Mouse (Mus musculus): Measurements from ENCODE around the gene 1810046K07Rik. TPM values are rescaled to one million over a fixed set of nuclear protein-coding genes. Genes with fewer than 3 reads are reported as not detected.

Gene 1810046K07Rik
- total and polyA plus RNA-seq, 2 experiments from 2014 or later = not detected

DNA sequence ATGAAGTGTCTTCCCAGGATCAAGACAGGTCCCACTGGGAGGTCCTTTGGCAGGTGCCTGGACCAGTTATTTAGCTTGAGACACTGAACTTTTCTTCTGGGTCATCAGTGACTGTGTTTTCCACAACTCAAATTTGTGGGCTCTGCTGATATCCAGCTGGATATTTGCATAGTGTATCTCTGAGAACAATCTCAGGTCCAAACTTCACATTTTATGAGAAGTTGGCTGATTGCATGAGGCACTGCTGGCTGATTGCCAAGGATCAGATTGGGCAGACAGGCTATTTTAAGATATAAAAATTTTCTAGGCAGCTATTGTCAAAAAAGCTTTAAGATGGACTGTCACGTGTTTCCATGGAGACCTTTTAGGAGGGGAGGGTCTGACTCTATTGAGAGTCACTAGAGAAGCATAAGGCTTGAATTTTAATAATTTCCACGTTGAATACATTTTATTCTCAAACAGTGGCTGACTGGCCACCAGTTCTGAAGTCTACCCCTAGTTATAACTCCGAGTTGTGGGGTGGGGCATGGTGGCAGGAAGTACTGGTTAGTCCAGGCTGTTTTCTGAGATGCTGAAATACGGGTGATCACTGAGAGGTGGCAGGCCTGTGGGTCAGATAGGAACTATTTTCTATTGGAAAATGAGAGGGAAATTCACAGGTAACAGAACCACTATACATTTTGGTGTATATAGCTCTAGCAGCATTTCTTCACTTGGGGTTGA is 71.8 kb downstream of the 1810046K07Rik start:
- H3K9me3 ChIP-seq (ENCODE audit: low read length) = no peaks in the 10 kb centered on the region
- H3K36me3 ChIP-seq (ENCODE audit: insufficient read depth) = no peaks in the 10 kb centered on the region
- ATAC-seq (no peak), DNase-seq (peak; percentile 13)
- no peak overlapping the region for H3K4me3 ChIP-seq (ENCODE audit: low read depth, low read length)
- H3K27ac ChIP-seq (ENCODE audit: low read depth, low read length) = no peak overlapping the region
- no peaks in the 10 kb centered on the region for H3K4me1 ChIP-seq (ENCODE audit: insufficient read depth)
- no peak overlapping the region for H3K4me2 ChIP-seq (ENCODE audit: low read depth)
- WGBS = 61% methylated on average over 4 of the region's 4 CpGs
- H3K27me3 ChIP-seq (ENCODE audit: insufficient read depth, low read length) = no peaks in the 10 kb centered on the region
- H3K9ac ChIP-seq = no peak overlapping the region
- no peak for TF ChIP-seq CTCF (IDR thresholded peaks at IDR 0.05; ENCODE audit: low read depth)

Other genes starting within 250 kb of the 1810046K07Rik start
- gene 4833427G06Rik, start 226.8 kb downstream of the 1810046K07Rik start, total RNA-seq (2014; rRNA removed) = 1.4 and 2.2 TPM in 2 replicates
- 1.5 and 2.4 TPM in 2 replicates for gene 4833427G06Rik, start 226.8 kb downstream of the 1810046K07Rik start, polyA plus RNA-seq (2015; fragmentation: Nextera tagmentation; extraction: Ambion mirVana)
- gene Gm32742, start 163.4 kb downstream of the 1810046K07Rik start, total RNA-seq (2014; rRNA removed) = not detected in 2 replicates
- gene Gm32742, start 163.4 kb downstream of the 1810046K07Rik start, polyA plus RNA-seq (2015; fragmentation: Nextera tagmentation; extraction: Ambion mirVana) = 0.02 and 0.03 TPM in 2 replicates
- 0.05 TPM in 1 of 2 replicates, not detected in the other for gene Pou2af1, start 115.2 kb downstream of the 1810046K07Rik start, total RNA-seq (2014; rRNA removed)
- gene Pou2af1, start 115.2 kb downstream of the 1810046K07Rik start, polyA plus RNA-seq (2015; fragmentation: Nextera tagmentation; extraction: Ambion mirVana) = 0.09 TPM in 1 of 2 replicates, not detected in the other
- gene Colca2, start 50.3 kb downstream of the 1810046K07Rik start, total RNA-seq (2014; rRNA removed) = 0.15 and 0.33 TPM in 2 replicates
- 0.84 and 1.0 TPM in 2 replicates for gene Colca2, start 50.3 kb downstream of the 1810046K07Rik start, polyA plus RNA-seq (2015; fragmentation: Nextera tagmentation; extraction: Ambion mirVana)

All from forebrain, postnatal 0 days (tissue).